Mouse (Mus musculus) cerebellum, adult 9-10 months (tissue): ENCODE results near the gene Fgd5.
A peak's percentile ranks its signal among the peaks of the same experiment; 100 is the strongest.
"Not testable (repeated sequence)": the region's sequence is repeated elsewhere in the genome, so short reads cannot be mapped to it uniquely, and the experiment has no call there.

Source experiments
- DNase-seq: peaks from one replicate; pipeline ENCODE4 v3.0.0; 2022

The Fgd5 gene

GRCm38 (mm10) chr6:92071121-92071839 lies 92.6 kb downstream of the Fgd5 start:
- DNase-seq: no peak

- DNase-seq: no peak
Measured at GRCm38 (mm10) chr6:92080730-92081129, 102.1 kb downstream of the Fgd5 start.

- no peak for DNase-seq
Measured at GRCm38 (mm10) chr6:92082756-92083155, 104.1 kb downstream of the Fgd5 start.

GRCm38 (mm10) chr6:92084932-92085331 lies 106.3 kb downstream of the Fgd5 start:
- no peak for DNase-seq

- DNase-seq: not testable (repeated sequence)
Measured at GRCm38 (mm10) chr6:92089141-92089540, 110.5 kb downstream of the Fgd5 start.

GRCm38 (mm10) chr6:92089982-92090381 lies 111.3 kb downstream of the Fgd5 start:
- no peak for DNase-seq

GRCm38 (mm10) chr6:92090497-92090896 lies 111.8 kb downstream of the Fgd5 start:
- DNase-seq: peak; percentile 39

GRCm38 (mm10) chr6:92091130-92091591 lies 112.5 kb downstream of the Fgd5 start, which contains the start of gene Nr2c2:
Gene Nr2c2 (plus strand): TSS chr6:92091390.
- peak; percentile 88 for DNase-seq

GRCm38 (mm10) chr6:92091767-92092489 lies 113.2 kb downstream of the Fgd5 start:
- DNase-seq: peak; percentile 100

GRCm38 (mm10) chr6:92092737-92093136 lies 114.1 kb downstream of the Fgd5 start:
- DNase-seq: no peak

GRCm38 (mm10) chr6:92093869-92094268 lies 115.2 kb downstream of the Fgd5 start:
- no peak for DNase-seq

GRCm38 (mm10) chr6:92100679-92101360 lies 122.1 kb downstream of the Fgd5 start:
- DNase-seq: no peak

GRCm38 (mm10) chr6:92124547-92124946 lies 145.9 kb downstream of the Fgd5 start:
- DNase-seq: no peak
